Mouse (Mus musculus) heart, adult 2 months (tissue): ENCODE results near the gene Agap1. TPM values are rescaled to one million over a fixed set of nuclear protein-coding genes. Genes with fewer than 3 reads are reported as not detected.

Experiments used
- DNase-seq, 2 experiments: peaks; one replicate each; pipeline ENCODE4 v3.0.0; 2021
- H3K27ac ChIP-seq: fragments of 200-600 bp; 2 replicates; pipeline ENCODE4 v1.8.1; 2022
- H3K27me3 ChIP-seq: fragments of 200-500 bp; 2 replicates; pipeline ENCODE4 v1.6.1; 2012; ENCODE audit warnings: mild to moderate bottlenecking, low read length, inconsistent platforms, mixed read lengths; ENCODE audit not compliant: control insufficient read depth, insufficient read depth
- H3K36me3 ChIP-seq: fragments of 200-500 bp; 2 replicates; pipeline ENCODE4 v1.6.1; 2012; ENCODE audit warnings: low read length, inconsistent platforms; ENCODE audit not compliant: control insufficient read depth, insufficient read depth
- H3K4me1 ChIP-seq: fragments of 200-500 bp; 2 replicates; pipeline ENCODE4 v1.6.1; 2011; ENCODE audit warnings: low read length; ENCODE audit not compliant: control insufficient read depth, insufficient read depth
- H3K4me3 ChIP-seq: fragments of 200-600 bp; 2 replicates; pipeline ENCODE4 v1.8.1; 2022
- H3K79me2 ChIP-seq: fragments of 200-500 bp; replicated peaks from 2 replicates; pipeline ENCODE4 v1.6.1; 2012; ENCODE audit warnings: mild to moderate bottlenecking, inconsistent platforms, low read length, moderate library complexity, mixed read lengths; ENCODE audit not compliant: control insufficient read depth, insufficient read depth
- H3K9ac ChIP-seq: fragments of 200-500 bp; 2 replicates; pipeline ENCODE4 v1.6.1; 2012; ENCODE audit warnings: low read depth, mild to moderate bottlenecking, control low read depth, inconsistent platforms, low read length, mixed read lengths
- CTCF ChIP-seq: fragments of 200-600 bp; IDR thresholded peaks from 2 replicates; pipeline ENCODE4 v1.8.1; 2022; ENCODE audit warnings: antibody characterized with exemption, mild to moderate bottlenecking, moderate library complexity
- EP300 ChIP-seq: fragments of 200-500 bp; IDR thresholded peaks from 2 replicates; pipeline ENCODE4 v1.6.1; 2011; ENCODE audit warnings: low read depth, low read length, control low read depth; ENCODE audit not compliant: insufficient read depth
- POLR2A ChIP-seq: fragments of 200-500 bp; IDR thresholded peaks from 2 replicates; pipeline ENCODE4 v1.6.1; 2011; ENCODE audit warnings: mild to moderate bottlenecking, low read depth, low read length, control low read depth; ENCODE audit not compliant: insufficient read depth
- WGBS: fragments of 180-500 bp; shearing (Covaris S2); methylation state at CpG from one replicate; pipeline ENCODE4 v1.1.7; 2018; 5-methylcytosine and 5-hydroxymethylcytosine counted together
- intact Hi-C: fragments of 180-260 bp; cut with DNase I; formaldehyde crosslinking; loops from one replicate; pipeline ENCODE4 v1.15.1; 2025
- polyA plus RNA-seq: library from polyadenylated mRNA; depleted of rRNA; stranded (reverse); fragments of >200 nt; gene quantifications from 2 replicates; pipeline ENCODE4 v1.2.3, GENCODE M21; 2012
- total RNA-seq, 2 experiments: library from RNA; stranded (reverse); gene quantifications; 2 replicates each; pipeline ENCODE4 v1.2.3; 2021

Gene Agap1
- total and polyA plus RNA-seq, 3 experiments, result 11.4 to 62.1 (median 59.0) TPM

DNA sequence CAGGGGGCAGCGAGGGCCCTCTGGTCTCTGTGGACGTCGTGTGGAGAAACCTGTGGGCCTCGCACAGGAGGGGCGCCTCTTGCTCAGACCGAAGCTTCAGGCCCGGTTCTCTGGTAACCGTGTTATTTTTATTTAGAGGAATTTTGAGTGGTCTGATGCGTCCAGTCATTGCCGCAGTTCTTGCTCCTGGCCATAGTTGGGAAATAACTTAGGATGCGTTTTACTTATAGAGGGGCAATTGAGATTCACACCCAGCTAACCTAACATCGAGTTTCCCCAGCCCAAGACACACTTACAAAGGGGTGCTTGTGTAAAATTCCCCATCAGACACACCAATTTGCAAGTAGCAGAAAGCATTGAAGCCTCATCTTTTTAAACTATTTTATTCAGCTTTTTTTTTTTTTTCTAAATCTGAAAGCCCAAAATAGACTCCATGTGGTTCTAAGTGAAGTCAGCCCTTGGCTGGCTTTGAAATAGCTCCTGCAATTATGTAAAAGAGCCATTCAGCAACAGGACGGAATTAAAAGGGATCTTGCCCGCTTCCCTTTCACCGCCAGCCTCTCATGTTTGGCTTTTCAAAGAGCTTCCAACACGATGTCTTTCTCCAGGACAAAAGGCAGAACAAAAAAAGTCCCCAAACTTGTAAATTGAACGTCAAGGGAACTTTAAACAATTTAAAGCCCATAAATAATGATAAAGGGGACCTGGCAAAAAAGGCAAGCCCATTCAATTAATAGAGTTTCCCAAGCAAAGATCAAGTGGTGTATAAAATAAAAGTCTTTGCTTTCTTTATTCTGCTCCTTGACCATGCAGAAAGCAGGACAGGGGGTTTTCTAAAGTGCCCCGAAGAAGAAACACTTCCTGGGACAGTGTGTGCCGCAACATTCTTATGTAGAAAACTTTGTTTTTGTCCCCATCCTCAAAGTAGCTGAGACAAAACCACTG lies 480.0 kb downstream of the Agap1 start:
- Histone ChIP-seq H3K27me3 (peaks cover 55% of the 10 kb centered on the region), H3K4me1 (no peaks in the 10 kb centered on the region), H3K9ac (no peak overlapping the region), H3K36me3 (no peaks in the 10 kb centered on the region), H3K27ac (no peak overlapping the region), H3K4me3 (no peak overlapping the region), H3K79me2 (no peaks in the 10 kb centered on the region)
- intact Hi-C loops, result no loop called here
- WGBS, result 12% methylated on average over 19 of the region's 19 CpGs
- TF ChIP-seq CTCF, result no peak
- no peak for DNase-seq

DNA sequence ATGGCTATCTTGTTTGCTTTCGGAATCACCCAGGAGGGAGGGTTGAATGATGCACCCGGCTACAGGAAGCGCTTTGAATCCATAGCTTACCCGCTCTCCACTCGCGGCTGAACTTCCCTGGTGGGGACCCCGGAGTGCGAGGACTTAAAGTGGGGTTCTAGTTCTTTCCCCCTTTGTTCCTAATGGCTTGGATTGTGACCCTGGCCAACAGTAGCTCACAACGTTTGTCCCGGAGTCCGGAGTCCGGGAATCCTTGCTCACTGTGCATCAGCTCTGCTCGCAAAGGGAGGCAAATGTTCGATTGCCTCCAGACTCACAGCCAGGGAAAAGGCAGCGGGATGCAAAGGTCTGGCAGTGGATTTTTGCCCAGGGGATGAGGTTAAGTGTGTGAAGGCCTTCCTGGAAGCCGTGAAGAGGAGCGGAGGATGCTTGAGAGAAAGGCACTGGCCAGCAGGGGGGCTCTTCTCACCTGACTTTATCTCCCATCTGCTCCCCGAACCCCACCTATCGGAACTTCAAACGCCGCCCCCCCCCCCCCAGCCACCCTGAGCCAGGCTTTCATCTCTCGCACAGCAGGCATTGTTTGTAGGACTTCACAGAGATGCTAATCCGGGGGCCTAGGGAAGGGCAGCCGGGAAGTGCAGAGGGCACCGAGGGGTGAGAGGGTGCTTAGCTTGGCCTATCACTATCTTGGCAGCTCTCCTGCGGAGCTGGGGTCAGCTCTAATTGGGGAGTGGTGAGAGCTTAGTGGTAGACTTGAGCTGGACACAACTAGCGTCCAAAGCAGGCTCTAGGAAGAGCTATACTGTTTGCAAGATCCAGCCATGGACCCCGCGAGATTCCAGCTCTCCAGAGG lies 481.1 kb downstream of the Agap1 start:
- Histone ChIP-seq H3K79me2 (no peaks in the 10 kb centered on the region), H3K36me3 (no peaks in the 10 kb centered on the region), H3K4me3 (no peak overlapping the region), H3K4me1 (no peaks in the 10 kb centered on the region), H3K9ac (no peak overlapping the region), H3K27ac (no peak overlapping the region), H3K27me3 (peaks cover 52% of the 10 kb centered on the region)
- no peak for DNase-seq
- intact Hi-C loops, result no loop called here
- 6% methylated on average over 29 of the region's 29 CpGs for WGBS
- TF ChIP-seq EP300, result no peak
- TF ChIP-seq CTCF, result no peak
- no peak for TF ChIP-seq POLR2A

DNA sequence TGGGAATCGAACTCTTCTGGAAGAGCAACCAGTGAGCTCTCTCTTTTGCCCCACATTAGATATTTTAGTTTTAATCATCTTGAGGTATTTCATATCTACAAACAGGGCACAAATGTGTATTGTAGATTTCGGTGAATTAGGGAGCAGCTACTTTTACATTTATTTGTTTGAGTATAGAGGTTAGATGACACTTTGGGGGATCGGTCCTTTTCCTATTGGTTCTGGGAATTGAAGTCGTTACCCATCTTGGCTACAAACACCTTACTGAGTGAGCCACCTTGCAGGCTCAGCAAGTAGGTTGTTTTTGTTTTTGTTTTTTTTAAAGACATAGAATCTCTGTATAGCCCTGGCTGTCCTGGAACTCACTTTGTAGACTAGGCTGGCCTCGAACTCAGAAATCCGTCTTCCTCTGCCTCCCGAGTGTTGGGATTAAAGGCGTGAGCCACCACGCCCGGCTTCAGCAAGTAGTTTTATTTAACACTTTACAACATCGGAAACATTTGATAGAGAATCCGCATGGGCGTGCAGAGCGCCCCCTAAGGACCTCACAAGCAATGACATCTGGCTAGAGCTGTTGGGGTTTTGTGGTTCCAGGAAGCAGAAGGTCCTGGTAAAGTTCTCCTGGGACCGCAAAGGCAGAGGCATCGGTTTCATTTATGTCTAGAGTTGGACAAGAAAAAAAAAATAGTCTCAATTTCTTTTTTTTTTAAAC lies 484.4 kb downstream of the Agap1 start:
- 34% methylated on average over 16 of the region's 16 CpGs for WGBS
- H3K79me2 ChIP-seq, result no peaks in the 10 kb centered on the region
- no peak overlapping the region for H3K9ac ChIP-seq
- TF ChIP-seq CTCF, result peak; percentile 60
- no peak for TF ChIP-seq POLR2A
- intact Hi-C loops, result no loop called here
- no peaks in the 10 kb centered on the region for H3K36me3 ChIP-seq
- peaks cover 42% of the 10 kb centered on the region for H3K27me3 ChIP-seq
- no peak for DNase-seq
- no peak overlapping the region for H3K4me3 ChIP-seq
- H3K4me1 ChIP-seq, result no peaks in the 10 kb centered on the region; the same call in 1 of the 2 replicates
- H3K27ac ChIP-seq, result no peak overlapping the region

DNA sequence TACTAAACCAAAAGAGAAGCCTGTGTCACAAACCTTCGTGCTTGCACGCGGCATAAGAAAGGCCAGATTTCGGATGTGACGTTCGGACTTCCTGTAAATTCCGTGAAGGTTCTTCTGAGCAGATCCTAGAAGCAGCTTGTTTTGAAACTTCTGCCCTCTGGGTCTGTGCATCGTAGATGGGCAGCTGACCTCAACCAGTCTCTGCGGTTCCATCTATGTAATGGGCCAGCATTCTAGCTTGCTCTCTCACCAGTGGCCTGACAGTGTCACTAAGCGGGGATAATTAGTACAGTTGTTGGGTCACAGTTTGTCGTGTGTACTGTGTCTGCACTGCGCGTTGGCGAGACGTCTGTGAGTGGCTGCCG lies 485.0 kb downstream of the Agap1 start:
- intact Hi-C loops, result no loop called here
- H3K79me2 ChIP-seq, result no peaks in the 10 kb centered on the region
- TF ChIP-seq EP300 (no peak), CTCF (no peak), POLR2A (no peak)
- peaks cover 38% of the 10 kb centered on the region for H3K27me3 ChIP-seq
- H3K4me3 ChIP-seq, result no peak overlapping the region
- no peaks in the 10 kb centered on the region for H3K36me3 ChIP-seq
- no peak overlapping the region for H3K27ac ChIP-seq
- DNase-seq, result no peak
- WGBS, result 31% methylated on average over 16 of the region's 16 CpGs
- H3K9ac ChIP-seq, result no peak overlapping the region
- H3K4me1 ChIP-seq, result no peaks in the 10 kb centered on the region; the same call in 1 of the 2 replicates

GRCm38 (mm10) chr1:89939981-89940726 lies 485.5 kb downstream of the Agap1 start:
- no peaks in the 10 kb centered on the region for H3K79me2 ChIP-seq

More at GRCm38 (mm10) chr1:89939981-89940726, 485.5 kb downstream of the Agap1 start:
- WGBS, result 8% methylated on average over 34 of the region's 34 CpGs
- H3K4me3 ChIP-seq, result no peak overlapping the region
- H3K27me3 ChIP-seq, result peaks cover 38% of the 10 kb centered on the region
- TF ChIP-seq CTCF, result peak; percentile 80
- no peak for TF ChIP-seq EP300
- no peak overlapping the region for H3K27ac ChIP-seq
- peak; percentile 61 to 80 for DNase-seq
- no peaks in the 10 kb centered on the region; the same call in 1 of the 2 replicates for H3K4me1 ChIP-seq
- H3K36me3 ChIP-seq, result no peaks in the 10 kb centered on the region
- intact Hi-C loops, result loop anchor here (5.0 to 10.0 kb wide), 2 partner anchors 273 to 705 kb away; no protein-coding TSS in a partner anchor
- H3K9ac ChIP-seq, result no peak overlapping the region
